Mouse (Mus musculus): ENCODE data around the gene Ap1s1.

Ap1s1 gene

DNA sequence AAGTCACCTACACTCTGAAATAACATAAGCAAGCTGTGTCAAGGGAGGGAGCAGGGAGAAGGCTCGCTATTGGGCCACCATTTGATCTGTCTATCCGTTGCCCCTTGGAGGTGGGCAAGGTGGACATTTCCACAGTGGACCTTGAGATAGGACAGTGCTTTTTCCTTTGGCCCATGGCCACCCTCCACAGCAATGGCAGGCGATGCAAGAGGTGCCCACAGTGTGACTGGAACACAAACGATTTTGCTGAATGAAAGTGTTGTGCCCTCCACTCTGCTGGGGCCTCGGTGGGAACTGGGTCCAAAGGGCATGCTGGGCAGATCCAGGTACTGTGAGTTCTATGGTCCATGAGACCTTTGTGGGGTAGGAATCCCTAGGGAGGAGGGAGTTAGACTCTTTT, 16.7 kb upstream of the Ap1s1 start:
- no peak for DNase-seq

DNA sequence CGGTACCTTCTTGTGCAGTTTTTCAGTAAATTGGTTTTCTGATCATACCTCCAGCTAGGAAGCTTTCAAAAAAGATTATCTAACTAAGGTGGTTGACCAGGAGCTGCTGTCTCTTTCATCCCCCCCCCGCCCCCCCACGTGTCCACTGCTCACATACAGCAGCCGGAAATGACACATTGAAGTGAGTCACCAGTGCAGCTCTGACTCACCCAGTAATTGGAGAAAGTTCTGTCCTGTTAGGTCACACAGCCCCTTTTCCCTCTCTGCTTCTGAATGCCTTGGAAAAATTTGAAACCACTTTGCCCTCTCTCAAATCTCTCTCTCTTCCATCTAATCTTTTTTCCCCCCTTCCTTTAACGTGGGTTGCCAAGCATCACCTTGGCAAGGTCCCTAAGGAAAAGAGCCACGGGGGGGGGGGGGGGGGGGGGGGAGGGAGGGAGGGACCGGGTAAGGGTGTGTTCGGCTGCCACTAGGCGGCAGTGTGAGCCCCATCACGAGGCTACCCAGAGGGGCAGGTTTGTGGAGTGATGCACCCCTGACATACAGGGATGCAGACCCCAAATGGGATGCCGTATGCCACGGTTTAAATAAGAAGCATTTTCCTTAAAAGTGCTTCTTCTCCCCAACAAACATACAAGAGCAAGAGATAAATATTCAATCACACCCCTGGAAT, 16.0 kb upstream of the Ap1s1 start:
- peak; percentile 67 to 71 for DNase-seq

GRCm38 (mm10) chr5:137054873-137055272, 8.9 kb upstream of the Ap1s1 start:
- no peak for DNase-seq

- DNase-seq = no peak
These were observed 8.4 kb upstream of the Ap1s1 start for GRCm38 (mm10) chr5:137054299-137054698.

DNA sequence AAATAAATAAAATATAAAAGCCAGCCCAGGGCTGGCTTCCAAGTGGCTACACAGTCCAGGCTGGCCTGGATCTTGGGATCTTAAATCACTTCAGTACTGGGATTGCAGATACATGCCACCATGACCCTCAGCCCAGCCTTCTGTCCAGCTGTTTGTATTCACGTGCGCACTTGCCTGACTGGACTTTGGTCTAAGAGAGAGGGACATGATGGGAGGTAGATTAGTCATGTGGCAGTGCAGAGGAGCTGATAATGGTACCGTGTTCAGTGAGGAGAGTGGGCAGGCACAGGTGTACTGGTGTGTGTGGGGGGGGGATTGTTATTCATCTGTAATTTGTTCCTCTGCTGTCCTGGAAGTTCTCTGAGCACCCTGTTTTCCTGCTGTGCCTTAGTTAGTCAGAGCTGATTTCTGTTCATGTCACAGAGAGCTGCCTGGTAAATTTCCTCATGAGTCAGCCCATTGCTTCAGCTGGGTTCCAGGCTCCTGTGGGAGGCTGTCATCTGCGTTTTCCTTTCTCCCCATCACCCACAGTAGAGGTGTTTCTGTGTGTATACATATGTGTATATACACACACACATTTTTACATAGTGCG, 6.1 kb upstream of the Ap1s1 start:
- no peak for DNase-seq

DNA sequence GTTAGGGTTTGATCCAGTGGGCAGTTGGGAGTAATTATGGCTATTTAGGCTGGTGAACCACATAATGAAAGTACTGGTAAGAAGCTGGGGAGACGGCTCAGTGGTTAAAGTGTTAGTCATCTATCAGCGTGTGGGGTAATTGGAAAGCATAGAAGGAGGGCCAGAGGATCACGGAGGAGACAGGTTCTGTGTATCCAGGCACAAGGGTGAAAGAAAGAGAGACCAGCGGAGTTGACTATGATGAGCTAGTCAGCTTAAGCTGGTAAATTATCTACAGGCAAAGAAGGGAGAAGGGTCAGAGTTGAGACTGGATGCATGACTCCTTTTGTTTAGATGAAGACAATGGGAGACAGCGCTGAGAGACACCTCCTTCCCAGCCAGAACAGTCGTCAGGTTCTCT, 5.2 kb upstream of the Ap1s1 start:
- no peak for DNase-seq

DNA sequence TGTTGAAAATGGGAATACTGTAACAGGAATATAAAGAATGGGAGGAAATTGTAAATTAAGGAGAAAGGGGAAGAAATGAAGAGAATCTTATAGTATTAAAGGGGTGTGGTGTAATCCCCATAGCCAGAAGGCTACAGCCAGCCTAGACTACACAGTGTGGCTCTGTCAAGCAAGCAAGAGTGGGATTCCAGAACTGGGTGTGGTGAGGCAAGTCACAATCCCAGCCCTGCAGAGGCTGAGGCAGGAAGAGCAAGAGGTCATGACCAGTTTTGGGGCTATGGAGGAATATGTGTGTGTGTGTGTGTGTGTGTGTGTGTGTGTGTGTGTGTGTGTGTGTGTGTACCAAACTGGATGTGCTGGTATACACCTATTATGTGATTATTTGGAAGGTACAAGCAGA, 1.1 kb upstream of the Ap1s1 start:
- DNase-seq = no peak

DNA sequence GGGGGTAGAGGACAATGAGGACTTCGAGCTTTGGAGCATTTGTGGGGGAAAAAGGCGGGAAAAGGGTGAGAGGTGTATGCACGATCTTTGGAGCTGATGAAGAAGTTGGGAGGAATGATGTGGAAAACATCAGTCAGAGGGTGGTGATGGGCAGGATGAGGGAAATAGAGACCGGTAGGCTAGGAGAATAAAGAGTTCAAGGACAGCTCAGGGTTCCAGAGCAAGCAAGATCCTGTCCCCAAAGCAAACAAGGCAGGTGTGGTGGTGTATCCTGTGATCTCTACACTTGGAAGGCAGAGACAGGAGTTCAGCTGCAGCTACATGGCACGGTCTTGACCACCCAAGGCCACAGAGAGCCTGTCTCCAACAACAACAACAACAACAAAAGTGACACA, 386 bp upstream of the Ap1s1 start:
- DNase-seq = no peak

GRCm38 (mm10) chr5:137043997-137044396, 1.9 kb downstream of the Ap1s1 start:
- DNase-seq = no peak

DNA sequence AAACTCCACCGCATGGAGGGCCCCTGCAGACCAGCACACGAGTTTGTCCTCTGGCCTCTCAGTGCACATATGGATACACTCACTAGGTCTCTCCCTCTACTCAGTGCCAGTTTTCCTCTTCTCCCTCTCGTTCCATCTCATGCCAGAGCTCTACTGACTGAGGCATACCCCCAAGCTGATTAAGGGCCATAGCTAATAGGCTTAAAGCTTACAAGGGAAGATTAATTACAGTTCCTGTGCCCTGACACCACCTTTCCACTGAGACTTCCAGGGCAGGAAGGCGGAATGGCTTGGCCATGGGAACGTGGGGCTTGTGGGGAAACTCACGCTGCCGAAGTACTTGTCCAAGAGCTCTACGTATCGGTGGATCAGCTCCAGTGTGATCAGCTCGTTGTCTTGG, 4.5 kb downstream of the Ap1s1 start:
- DNase-seq = no peak

- DNase-seq = no peak
These were observed 6.5 kb downstream of the Ap1s1 start for GRCm38 (mm10) chr5:137039453-137039852.

DNA sequence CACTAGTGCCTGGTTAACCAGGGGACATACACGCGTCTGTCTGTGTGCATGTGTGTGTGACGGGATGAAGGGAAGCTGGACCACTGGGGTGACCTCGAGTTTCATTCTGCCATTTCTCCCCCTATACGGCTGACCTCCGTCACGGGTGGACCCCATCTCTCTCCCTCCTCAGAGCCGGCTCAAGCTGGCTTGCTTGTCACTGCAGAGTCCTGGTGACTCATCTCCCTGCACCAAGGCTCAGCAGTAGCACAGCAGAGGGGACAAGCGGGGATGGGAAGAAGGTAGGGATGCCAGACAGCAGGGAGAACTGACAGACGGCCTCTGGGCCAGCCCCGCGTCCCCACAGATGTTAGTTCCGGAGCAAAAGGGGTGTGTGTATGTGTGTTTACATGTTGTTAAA, 9.7 kb downstream of the Ap1s1 start:
- DNase-seq = no peak

- peak; percentile 73 to 80 for DNase-seq
These were observed 13.3 kb downstream of the Ap1s1 start for GRCm38 (mm10) chr5:137032641-137033074.

- DNase-seq = peak; percentile 26 to 32
These were observed 13.9 kb downstream of the Ap1s1 start for GRCm38 (mm10) chr5:137032033-137032421.

- DNase-seq = peak; percentile 19 to 24
These were observed 14.6 kb downstream of the Ap1s1 start for GRCm38 (mm10) chr5:137031076-137032032.

DNA sequence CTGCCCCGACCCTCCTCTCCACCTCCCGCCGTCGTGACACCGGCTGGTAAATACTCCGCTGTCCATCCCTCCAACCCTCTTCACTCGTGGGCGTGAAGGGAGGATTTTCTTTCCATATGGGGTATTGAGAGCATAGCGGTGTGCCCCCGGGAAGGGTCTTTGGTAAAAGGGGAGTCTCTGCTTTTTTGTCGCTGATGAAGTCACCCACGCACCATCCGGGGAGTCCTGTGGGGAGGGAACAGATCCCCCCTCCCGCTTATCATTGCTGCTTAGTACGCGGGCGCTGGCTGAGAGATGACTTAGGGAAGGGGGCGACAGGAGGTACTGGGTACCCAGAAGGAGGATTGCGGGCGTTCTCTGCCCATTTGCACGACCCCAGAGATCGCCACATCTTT, 15.5 kb downstream of the Ap1s1 start:
- DNase-seq = no peak

DNA sequence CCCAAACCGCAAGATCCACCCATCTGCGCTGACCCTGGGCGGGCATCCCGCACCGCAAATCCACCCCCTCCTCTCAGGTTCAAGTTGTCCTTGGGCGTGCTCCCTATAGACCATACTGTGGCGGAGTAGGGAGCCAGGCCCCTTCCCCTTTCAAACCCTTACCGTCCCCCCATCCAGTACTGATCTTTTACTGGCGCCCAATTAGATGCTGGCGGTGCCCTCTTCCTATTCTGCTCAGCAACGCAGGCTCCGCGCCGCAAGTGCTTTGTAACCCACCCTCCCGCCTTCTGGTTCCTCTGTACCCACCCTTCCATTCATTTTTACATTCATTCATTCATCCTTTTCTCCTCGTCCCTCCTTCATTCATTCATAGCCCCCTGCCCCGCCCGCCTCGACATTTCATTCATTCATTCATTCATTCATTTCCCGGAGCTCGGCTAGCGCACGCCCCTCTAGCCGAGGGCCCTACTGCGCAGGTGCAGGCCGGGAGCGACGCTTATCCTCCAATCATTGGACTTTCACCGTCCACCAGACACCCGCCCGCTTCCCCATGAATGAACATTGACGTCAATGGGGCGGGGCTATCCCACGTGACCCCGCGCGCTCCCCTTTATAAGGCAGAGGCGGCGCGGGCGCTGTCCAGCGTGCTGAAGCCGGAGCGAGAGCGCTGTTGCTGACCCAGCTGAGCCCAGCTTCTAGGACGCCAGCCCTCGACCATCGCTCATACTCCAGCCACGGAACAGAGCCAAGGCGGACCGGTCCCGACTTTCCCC, 16.1 kb downstream of the Ap1s1 start:
- DNase-seq = peak; percentile 93

DNA sequence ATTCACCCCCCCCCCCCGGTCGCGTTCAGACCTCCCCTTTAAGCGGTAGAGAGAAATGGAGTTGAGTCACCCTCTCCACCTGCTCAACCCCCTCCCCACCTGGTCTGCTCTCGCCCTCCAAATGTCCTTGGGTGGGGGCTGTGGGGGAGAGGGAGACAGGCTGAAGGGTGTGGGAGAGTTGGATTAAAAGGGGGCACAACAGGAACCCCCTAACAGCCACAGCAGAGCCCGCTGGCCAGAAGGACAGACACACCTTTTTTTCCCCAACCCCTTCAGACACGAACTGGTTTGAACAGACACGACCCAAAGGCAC, 16.7 kb downstream of the Ap1s1 start:
- DNase-seq = no peak

DNA sequence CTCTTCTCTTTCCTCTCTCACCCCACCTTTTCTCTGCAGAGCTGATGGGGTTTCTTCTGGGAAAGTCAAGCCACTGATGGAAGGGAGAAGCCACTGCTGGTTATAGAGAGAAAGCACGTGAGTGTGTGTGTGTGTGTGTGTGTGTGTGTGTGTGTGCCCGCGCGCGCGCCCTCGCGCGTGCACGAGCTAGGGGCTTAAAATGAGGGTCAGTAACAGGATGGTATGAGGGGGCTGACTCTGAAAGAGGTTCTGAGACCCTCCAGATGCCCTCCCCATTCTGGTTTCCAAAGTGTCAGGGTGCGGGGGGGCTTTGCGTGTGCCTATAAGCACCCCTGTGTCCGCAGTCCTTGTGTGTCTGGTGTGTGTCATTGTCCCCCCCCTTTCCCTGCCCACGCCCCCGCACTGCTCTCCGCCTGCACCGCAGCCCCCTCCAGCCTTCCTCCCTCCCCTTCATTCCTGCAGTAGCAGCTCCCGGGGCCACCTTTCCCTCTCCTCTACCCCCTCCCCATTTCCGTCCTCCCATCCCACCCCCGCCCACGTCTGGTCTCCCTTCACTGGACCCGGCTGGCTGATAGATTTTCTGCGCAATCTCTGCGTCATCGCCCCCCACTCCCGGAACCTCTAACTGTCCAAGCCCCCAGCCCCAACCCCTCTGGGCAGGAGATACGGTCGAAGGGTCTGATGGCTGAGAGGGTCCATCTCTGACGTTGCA, 17.2 kb downstream of the Ap1s1 start:
- DNase-seq = no peak

GRCm38 (mm10) chr5:137026092-137026491, 19.8 kb downstream of the Ap1s1 start, which contains the start of gene Vgf:
Gene Vgf, plus strand, starts transcription at chr5:137026392.
- no peak for DNase-seq

GRCm38 (mm10) chr5:137025132-137025531, 20.8 kb downstream of the Ap1s1 start:
- peak; percentile 81 to 85 for DNase-seq

- no peak for DNase-seq
These were observed 21.6 kb downstream of the Ap1s1 start for GRCm38 (mm10) chr5:137024318-137024717.

Data from cerebellum, postnatal 36 days (tissue).